Mouse (Mus musculus) MEL (cell line): ENCODE data around the gene Aplf. TPM values are rescaled to one million over a fixed set of nuclear protein-coding genes. Genes with fewer than 3 reads are reported as not detected.

Experiments used
- DNase-seq: peaks from one replicate; pipeline ENCODE4 v3.0.0; 2011; ENCODE audit warnings: low read depth, low spot score
- H3K27ac ChIP-seq: 2 replicates; pipeline ENCODE4 v1.5.1; 2012; ENCODE audit warnings: low read depth, mild to moderate bottlenecking, control low read depth, low read length, moderate library complexity; ENCODE audit not compliant: control insufficient read depth
- H3K27me3 ChIP-seq, 2 experiments: fragments of 150-350 bp in 1 of 2; sonication (generic) in 1 of 2; 2 replicates each; pipeline ENCODE4 v1.6.1; 2012; ENCODE audit warnings: low read length in 2 of 2, mild to moderate bottlenecking in 2 of 2, improper control_type of control experiment in 1 of 2, moderate library complexity in 1 of 2; ENCODE audit not compliant: insufficient read depth in 2 of 2, control insufficient read depth in 1 of 2
- H3K36me3 ChIP-seq, 2 experiments: 2 replicates each; pipeline ENCODE4 v1.6.1; 2012 to 2014; ENCODE audit warnings: low read length in 2 of 2, improper control_type of control experiment in 1 of 2, inconsistent platforms in 1 of 2, mild to moderate bottlenecking in 1 of 2; ENCODE audit not compliant: insufficient read depth in 2 of 2, control insufficient read depth in 1 of 2
- H3K4me1 ChIP-seq, 2 experiments: fragments of 150-350 bp in 1 of 2; sonication (generic) in 1 of 2; 2 replicates each; pipeline ENCODE4 v1.6.1; 2012; ENCODE audit warnings: low read length in 2 of 2, improper control_type of control experiment in 1 of 2, mild to moderate bottlenecking in 1 of 2; ENCODE audit not compliant: insufficient read depth in 2 of 2, control insufficient read depth in 1 of 2
- H3K4me3 ChIP-seq, 2 experiments: fragments of 150-350 bp in 1 of 2; sonication (generic) in 1 of 2; 2 replicates each; pipeline ENCODE4 v1.5.1; 2012; ENCODE audit warnings: low read depth in 2 of 2, low read length in 2 of 2, mild to moderate bottlenecking in 2 of 2, moderate library complexity in 2 of 2, control low read depth in 1 of 2, improper control_type of control experiment in 1 of 2; ENCODE audit not compliant: control insufficient read depth in 1 of 2, insufficient read depth in 1 of 2
- H3K79me2 ChIP-seq: 2 replicates; pipeline ENCODE4 v1.6.1; 2012; ENCODE audit warnings: mild to moderate bottlenecking, low read length, moderate library complexity; ENCODE audit not compliant: control insufficient read depth, poor library complexity, insufficient read depth
- H3K9ac ChIP-seq: 2 replicates; pipeline ENCODE4 v1.6.1; 2012; ENCODE audit warnings: low read depth, mild to moderate bottlenecking, control low read depth, low read length, moderate library complexity; ENCODE audit not compliant: control insufficient read depth, poor library complexity, severe bottlenecking
- H3K9me3 ChIP-seq: fragments of 150-350 bp; sonication (generic); replicated peaks from 2 replicates; pipeline ENCODE4 v1.6.1; 2012; ENCODE audit warnings: mild to moderate bottlenecking, low read length, improper control_type of control experiment, moderate library complexity; ENCODE audit not compliant: insufficient read depth
- BHLHE40 ChIP-seq: IDR thresholded peaks from 2 replicates; pipeline ENCODE4 v1.6.1; 2012; ENCODE audit warnings: low read depth, mild to moderate bottlenecking, inconsistent platforms, low read length, improper control_type of control experiment, borderline replicate concordance
- ETS1 ChIP-seq: IDR thresholded peaks from 2 replicates; pipeline ENCODE4 v1.6.1; 2012; ENCODE audit warnings: low read depth, mild to moderate bottlenecking, inconsistent platforms, low read length, improper control_type of control experiment, moderate library complexity
- GABPA ChIP-seq: IDR thresholded peaks from 2 replicates; pipeline ENCODE4 v1.6.1; 2012; ENCODE audit warnings: low read depth, mild to moderate bottlenecking, inconsistent platforms, low read length, improper control_type of control experiment, moderate library complexity
- GATA1 ChIP-seq: IDR thresholded peaks from 2 replicates; pipeline ENCODE4 v1.6.1; 2011; ENCODE audit warnings: low read depth, low read length, improper control_type of control experiment
- HCFC1 ChIP-seq: IDR thresholded peaks from 2 replicates; pipeline ENCODE4 v1.6.1; 2012; ENCODE audit warnings: low read depth, mild to moderate bottlenecking, inconsistent platforms, low read length, improper control_type of control experiment, moderate library complexity
- MAFK ChIP-seq: IDR thresholded peaks from 2 replicates; pipeline ENCODE4 v1.6.1; 2011; ENCODE audit warnings: low read depth, mild to moderate bottlenecking, low read length, improper control_type of control experiment, borderline replicate concordance
- MAX ChIP-seq: IDR thresholded peaks from 2 replicates; pipeline ENCODE4 v1.6.1; 2011; ENCODE audit warnings: low read length, improper control_type of control experiment
- MXI1 ChIP-seq: IDR thresholded peaks from 2 replicates; pipeline ENCODE4 v1.6.1; 2011; ENCODE audit warnings: mild to moderate bottlenecking, low read depth, low read length, improper control_type of control experiment
- MYB ChIP-seq: IDR thresholded peaks from 2 replicates; pipeline ENCODE4 v1.6.1; 2011; ENCODE audit warnings: mild to moderate bottlenecking, low read depth, low read length, improper control_type of control experiment
- NELFE ChIP-seq: IDR thresholded peaks from 2 replicates; pipeline ENCODE4 v1.6.1; 2011; ENCODE audit warnings: low read depth, low read length, improper control_type of control experiment
- RCOR1 ChIP-seq: IDR thresholded peaks from 2 replicates; pipeline ENCODE4 v1.6.1; 2012; ENCODE audit warnings: low read depth, mild to moderate bottlenecking, inconsistent platforms, low read length, improper control_type of control experiment
- SIN3A ChIP-seq: IDR thresholded peaks from 2 replicates; pipeline ENCODE4 v1.6.1; 2012; ENCODE audit warnings: low read length, improper control_type of control experiment, inconsistent platforms
- SMC3 ChIP-seq: IDR thresholded peaks from 2 replicates; pipeline ENCODE4 v1.6.1; 2011; ENCODE audit warnings: low read depth, low read length, improper control_type of control experiment
- TBP ChIP-seq: IDR thresholded peaks from 2 replicates; pipeline ENCODE4 v1.8.0; 2011; ENCODE audit warnings: low read depth, low read length, improper control_type of control experiment
- TCF12 ChIP-seq: IDR thresholded peaks from 2 replicates; pipeline ENCODE4 v1.6.1; 2014; ENCODE audit warnings: low read depth, mild to moderate bottlenecking, inconsistent platforms, low read length, improper control_type of control experiment, moderate library complexity
- ZC3H11A ChIP-seq: IDR thresholded peaks from 2 replicates; pipeline ENCODE4 v1.6.1; 2012; ENCODE audit warnings: low read depth, mild to moderate bottlenecking, inconsistent platforms, low read length, improper control_type of control experiment
- polyA plus RNA-seq, 2 experiments: library from polyadenylated mRNA; stranded (reverse) in 1 of 2; unstranded in 1 of 2; fragments of >175 nt in 1 of 2; fragments of >200 nt in 1 of 2; gene quantifications; 2 replicates each; pipeline versions ENCODE4 v1.2.1 to v1.2.4; 2012; ENCODE audit warnings: low replicate concordance in 2 of 2, low read depth in 1 of 2; ENCODE audit not compliant: insufficient read length in 2 of 2, insufficient read depth in 1 of 2, missing spikeins in 1 of 2
- total RNA-seq: library from RNA; depleted of rRNA; stranded (reverse); fragments of 300-350 nt; gene quantifications from 2 replicates; pipeline ENCODE4 v1.2.3, GENCODE M21; 2012

The Aplf gene
- total and polyA plus RNA-seq, 3 experiments = 12.6 to 20.3 TPM; not detected in 1

DNA sequence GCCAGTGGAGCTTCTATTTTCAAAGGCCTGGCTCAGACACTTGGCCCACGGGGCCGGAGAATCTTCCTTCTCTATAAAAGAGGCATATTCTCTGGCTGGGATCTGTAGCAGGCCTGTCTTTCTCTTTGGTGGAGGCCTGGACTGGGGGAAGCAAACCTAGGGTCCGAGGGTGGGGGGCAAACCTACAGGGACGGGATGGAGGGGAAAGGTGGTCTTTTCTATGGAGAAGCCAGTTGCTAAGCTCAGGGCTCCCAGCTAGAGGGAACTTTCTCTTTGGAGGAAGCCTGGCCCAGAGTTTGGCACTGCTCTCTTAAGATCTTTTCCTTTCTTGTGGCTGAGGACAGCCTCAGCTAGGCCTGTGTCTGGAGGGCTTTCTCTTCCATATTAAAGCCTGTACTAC, 668 bp upstream of the Aplf start:
- no peak for TF ChIP-seq RCOR1
- TF ChIP-seq TCF12 = no peak
- no peak for TF ChIP-seq SMC3
- TF ChIP-seq MAX = no peak
- peak; percentile 1; the same call in 1 of the 2 replicates for TF ChIP-seq NELFE
- H3K4me1 ChIP-seq = peaks cover 11 to 15% of the 10 kb centered on the region in 2 experiments
- peak overlapping the region; percentile 14; the same call in 1 of the 2 replicates for H3K27ac ChIP-seq
- no peaks in the 10 kb centered on the region for H3K9me3 ChIP-seq
- peak overlapping the region; percentile 47 to 60 for H3K4me3 ChIP-seq
- H3K79me2 ChIP-seq = peaks cover 5% of the 10 kb centered on the region
- H3K27me3 ChIP-seq = no peaks in the 10 kb centered on the region
- H3K9ac ChIP-seq = peak overlapping the region; percentile 72
- H3K36me3 ChIP-seq = peaks cover 0 to 24% of the 10 kb centered on the region in 2 experiments; a peak in 2 of 4 replicates
- DNase-seq = no peak

DNA sequence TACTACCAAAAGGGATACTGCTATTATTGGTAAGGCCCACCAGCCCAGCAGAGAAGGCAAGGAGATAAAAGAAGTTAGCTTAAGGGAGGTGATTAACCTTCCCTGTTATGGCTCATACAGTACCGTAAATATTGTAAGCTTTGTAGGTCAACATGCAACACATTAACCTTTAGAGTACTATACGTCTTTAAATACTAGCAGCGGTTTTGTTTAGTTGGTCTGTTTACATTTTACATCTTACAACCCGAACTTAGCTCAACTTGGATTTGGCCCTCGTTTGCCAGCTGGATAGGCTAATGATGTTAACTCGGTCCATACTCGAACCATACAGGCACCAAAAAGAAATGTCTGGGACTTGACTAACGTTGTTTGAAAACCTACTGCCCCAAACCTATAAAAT, 640 bp downstream of the Aplf start:
- DNase-seq = peak; percentile 68
- Histone ChIP-seq H3K9ac (peak overlapping the region; percentile 72), H3K27ac (peak overlapping the region; percentile 48), H3K4me1 (peaks cover 15 to 26% of the 10 kb centered on the region in 2 experiments), H3K27me3 (no peaks in the 10 kb centered on the region), H3K4me3 (peak overlapping the region; percentile 64 to 81), H3K36me3 (peaks cover 0 to 35% of the 10 kb centered on the region in 2 experiments; a peak in 2 of 4 replicates), H3K9me3 (no peaks in the 10 kb centered on the region), H3K79me2 (peaks cover 7% of the 10 kb centered on the region)
- peak; percentile 95 for TF ChIP-seq MXI1
- TF ChIP-seq NELFE = no peak
- TF ChIP-seq TBP = peak; percentile 40; the same call in 1 of the 2 replicates
- no peak for TF ChIP-seq MAFK
- peak; percentile 64; the same call in 1 of the 2 replicates for TF ChIP-seq HCFC1
- no peak for TF ChIP-seq ETS1
- peak; percentile 92 for TF ChIP-seq SIN3A
- TF ChIP-seq BHLHE40 = no peak
- no peak for TF ChIP-seq SMC3
- no peak for TF ChIP-seq ZC3H11A
- no peak for TF ChIP-seq GABPA
- no peak for TF ChIP-seq MYB
- peak; percentile 32; the same call in 1 of the 2 replicates for TF ChIP-seq GATA1
